Mouse (Mus musculus) spleen, adult 12 weeks (tissue): Measurements from ENCODE around the gene Pgm5.

ENCODE experiments used
- DNase-seq: peaks from one replicate; pipeline ENCODE4 v3.0.0; 2022; ENCODE audit warnings: low spot score

The Pgm5 gene

DNA sequence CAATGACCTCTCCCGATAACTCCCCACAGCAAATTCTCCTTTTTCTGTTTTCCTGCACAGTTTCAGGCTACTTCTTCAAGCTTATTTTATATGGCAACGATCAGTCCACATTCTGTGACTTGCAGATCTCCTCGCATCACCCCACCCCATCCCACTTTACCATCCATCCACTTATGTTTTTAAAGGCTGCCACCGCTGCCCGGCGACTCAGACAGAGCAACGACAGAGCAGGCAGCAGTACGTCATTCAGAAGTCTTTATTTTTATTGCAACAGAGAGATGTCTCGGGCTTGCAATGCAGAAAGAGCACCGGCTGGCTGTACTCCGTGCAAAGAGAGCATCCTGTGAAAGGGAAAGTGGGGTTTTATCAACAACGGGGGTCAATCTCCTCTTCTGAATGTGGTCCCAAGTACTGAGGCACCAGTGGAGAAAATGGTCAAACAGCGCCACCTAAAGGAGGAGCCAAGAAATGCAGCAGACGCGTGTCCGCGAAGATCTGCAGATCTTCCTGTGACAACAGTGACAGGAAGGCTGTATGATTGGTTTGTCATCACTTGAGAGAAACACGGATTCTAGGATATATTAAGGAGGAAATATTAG lies 9.5 kb upstream of the Pgm5 start:
- peak; percentile 36 for DNase-seq

DNA sequence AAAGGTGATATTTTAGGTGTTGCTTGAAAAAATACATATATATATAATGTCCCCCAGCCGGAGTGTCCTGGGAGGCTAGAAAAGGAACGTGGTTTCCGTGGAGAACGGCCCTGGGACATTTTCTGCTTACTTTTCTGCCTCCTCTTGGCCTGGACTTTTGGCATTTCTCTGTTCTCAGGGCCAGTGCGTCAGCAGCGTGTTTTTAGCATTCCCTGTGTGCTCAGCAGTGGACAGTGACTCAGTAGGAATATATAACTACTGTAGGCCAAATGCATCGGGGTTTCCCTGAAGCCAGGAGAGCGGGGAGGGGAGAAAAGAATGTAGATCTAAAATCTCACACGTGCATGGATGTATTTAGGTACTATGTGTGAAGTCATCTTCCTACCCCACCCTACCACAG lies 3.8 kb upstream of the Pgm5 start:
- DNase-seq: no peak

DNA sequence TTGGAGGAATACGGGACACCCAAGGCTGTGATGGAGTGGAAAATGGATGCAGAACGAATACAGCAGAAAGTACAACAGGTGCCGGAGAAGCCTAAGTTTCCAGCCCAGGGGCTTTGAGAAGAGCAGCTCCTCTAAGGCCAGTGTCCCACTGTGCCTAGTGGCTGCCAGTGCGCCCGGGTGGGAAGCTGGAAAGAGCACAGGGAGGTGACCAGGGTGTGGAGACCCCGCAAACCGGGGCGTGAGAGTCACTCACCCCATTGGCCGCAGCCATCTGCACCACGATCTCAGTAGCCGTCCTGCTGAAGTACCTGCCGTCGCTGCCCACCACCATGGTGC lies 411 bp downstream of the Pgm5 start:
- DNase-seq: no peak

DNA sequence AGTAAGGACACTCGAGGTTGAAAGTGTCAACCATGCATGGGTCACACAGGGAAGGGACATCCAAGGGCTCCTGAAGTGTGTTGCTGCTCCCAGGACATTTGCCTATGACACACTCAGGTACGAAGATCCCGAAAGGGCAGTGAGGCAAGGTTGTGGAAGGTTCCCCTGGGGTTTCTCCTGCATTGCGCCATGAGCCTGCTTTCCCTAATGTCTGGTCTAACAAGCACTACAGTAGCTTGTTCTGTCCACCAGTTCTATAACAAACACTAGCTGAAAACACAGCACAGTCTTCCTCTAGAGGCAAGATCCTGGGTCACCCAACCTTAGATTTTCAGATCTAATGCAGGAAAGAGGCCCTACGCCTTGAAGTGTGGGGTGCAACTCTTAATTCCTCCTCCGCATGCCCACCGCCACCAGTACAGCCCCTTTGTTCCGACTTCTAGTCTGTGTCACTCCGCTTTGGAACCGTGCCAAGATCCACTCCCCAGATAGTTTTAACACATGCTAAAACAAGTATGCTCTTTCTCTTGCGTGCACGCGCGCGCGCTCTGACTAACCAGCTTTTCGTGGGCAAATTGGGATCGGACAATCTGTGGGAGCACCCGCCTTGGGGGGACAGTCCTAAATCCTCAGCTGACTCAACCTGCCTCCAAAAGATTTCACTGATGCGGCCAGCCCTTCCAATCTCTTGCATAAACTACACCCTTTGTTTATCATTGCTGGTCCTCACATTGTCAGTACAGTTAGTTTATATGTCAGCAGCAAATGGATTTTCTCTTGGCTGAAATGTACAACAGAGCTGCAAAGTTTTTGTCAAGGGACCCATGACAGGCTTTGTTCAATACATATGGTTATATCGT lies 10.0 kb downstream of the Pgm5 start:
- DNase-seq: no peak

DNA sequence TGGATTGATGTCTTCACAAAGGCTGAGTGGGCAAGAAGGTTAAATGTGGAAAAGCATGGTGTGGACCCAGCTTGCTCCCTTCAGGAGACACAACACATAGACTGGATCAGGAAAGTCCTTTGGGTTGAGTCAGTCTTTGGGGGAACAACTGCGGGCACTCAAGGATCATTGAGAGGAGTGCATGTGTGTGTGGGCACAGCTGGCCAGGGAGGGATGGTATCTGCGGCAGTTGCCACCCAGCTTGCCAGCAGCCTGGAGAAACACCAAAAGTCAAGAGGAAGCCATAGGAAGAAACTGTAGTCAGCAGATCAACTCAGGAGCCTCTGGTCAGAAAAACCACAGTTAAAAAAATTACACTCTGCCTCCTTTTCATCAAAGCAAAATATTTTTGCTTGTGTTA lies 12.8 kb downstream of the Pgm5 start:
- DNase-seq: no peak

DNA sequence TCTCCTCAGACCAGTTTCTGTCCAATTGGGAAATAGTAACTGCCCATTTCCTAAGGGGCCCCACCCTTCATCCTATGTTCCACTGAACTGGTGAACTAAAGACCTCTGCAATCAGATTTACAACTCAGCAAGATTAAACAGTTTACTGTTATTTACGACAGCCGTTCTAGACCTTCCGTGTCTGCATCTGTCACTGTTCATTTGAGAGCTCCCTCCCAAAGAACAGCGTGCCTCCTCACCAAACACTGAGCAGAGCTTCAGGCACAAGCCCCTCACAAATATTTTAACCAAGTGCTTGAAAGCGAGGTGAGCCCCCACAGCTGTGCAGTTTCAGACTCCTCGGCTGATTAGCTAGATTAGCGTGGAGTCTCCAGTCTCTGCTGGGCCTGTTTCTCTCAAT lies 13.3 kb downstream of the Pgm5 start:
- no peak for DNase-seq

DNA sequence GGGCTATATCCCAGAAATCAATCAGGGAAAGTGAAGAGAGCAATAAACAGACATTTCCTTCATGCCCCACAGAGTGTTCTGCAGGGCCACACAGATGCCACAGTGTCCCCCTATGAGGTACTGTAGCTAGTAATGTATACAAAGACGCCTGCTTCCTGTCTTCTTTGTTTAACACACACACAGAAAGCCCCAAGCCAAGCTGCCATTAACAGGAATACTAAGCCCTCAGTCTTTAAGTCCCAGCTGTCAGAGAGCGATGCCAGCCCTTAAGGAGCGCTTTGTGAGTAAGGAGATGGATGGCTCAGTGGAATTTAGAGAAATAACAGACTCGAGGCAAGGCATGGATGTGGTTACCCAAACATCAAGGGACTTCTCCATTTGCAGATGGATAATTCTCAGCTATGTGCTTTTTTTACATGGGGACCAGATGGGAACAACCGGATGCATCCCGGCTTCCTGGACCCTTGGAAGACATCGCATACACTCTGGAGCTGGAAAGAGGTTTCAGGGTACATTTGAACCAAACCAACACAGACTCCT lies 16.6 kb downstream of the Pgm5 start:
- no peak for DNase-seq

DNA sequence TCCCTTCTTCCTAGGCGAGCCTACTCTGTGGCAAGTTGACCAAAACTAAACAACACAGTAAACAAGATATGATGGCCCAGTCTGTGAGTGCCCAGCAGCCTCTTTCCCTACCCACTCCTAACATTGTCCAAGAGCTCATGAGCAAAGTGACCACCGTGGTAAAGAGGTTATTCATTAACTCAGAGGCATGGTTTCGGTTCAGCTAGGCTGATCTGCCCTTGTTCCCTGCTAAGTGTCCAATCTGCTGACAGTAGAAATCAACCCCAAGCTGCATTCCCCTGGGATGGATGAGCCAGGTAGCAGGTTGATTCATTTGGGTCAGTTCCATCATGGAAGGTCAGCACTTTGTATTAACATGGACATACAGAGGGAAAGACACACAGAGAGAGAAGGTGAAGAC lies 19.6 kb downstream of the Pgm5 start:
- DNase-seq: no peak

DNA sequence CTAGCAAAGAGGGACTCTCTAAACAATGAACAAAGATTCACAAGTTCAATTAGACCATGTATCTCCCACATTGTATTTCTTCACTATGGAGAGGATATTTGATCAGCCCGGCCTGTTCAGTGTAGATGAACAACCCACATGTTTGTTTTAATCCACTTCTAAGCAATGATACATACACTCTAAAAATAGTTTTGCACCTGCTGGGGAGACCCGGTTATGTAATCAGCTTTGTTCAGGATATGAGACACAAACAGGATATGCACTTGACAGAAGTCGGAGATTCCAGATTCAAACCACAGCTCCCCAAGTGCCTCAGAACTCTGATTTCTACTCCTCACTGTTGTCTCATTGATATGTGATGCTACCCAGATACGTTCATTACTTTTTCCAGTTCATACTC lies 37.1 kb downstream of the Pgm5 start:
- DNase-seq: no peak

DNA sequence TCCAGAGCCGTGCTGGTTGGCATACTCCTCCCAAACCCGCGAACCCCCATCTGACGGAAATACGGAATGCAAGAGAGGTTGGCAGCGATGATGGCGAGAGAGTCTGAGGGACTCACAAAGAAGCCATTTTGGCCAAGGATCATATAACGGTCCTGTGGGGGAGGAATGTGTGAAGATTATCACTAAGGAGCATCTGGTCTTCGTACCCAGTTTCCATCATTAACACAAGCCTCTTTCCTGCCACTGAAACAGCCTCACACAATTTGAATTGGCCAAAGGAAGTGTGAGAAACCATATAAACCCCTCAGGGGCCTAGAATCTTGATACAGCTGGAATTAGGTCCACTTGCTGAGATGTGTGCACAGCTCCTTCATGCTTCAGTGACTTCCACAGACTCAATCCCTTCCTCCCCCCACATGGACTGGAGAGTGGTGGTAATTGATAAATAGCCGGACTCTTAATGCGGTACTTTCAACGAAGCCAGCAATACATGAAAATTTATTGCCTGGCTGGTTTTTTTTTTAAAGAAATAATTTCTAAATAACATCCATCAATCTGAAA lies 45.9 kb downstream of the Pgm5 start:
- no peak for DNase-seq

DNA sequence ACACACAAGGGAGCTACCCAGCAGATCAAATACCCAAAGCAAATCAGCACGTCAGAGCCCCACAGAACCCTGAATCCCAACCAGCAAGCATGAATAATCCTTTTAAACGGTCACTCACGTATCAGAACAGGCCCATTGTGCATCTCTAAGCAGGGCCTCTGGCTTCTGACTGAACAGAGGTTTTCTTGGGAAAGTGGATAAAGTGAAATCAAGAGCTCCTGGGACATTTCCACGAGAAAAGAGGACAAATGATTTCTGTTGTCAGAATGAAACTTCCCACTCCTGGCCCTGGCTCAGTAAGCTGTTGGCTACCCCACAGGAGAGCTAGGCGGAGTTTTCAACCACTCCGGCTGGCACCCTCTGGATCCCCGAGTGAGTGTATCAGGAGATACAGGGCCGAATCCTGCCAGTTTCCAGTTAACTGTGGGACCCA lies 48.8 kb downstream of the Pgm5 start:
- no peak for DNase-seq

DNA sequence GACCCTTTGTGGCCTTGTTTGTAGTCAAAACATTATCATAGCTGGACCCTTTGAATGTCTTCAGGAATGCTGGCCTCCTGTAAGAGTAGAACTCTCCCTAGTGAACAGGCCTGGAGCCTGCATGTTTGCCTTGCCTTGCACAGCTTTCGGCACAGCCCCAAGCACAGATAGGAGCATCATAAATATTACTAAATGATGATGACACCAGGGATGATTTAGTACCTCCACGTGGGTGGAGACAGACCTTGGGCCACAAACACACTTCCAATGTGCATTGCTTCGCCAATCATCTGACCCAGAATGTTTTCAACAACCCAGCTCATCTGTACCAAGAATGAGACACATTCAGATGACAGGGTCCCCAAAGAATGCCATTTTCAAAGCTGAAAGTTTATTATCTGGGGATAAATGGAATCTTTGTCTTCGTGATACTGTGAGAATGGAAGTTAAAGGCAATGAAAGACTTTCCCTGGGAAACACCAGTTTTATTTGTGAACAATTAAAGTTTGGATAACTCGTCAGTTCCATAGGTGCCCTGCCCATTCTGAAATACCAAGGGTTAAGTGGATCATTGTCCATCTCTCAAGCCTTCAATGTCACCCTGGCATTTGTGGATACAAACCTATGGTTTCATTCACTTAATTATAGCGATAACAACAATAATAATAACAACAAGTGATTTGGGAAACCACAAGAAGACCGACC lies 49.4 kb downstream of the Pgm5 start:
- no peak for DNase-seq

DNA sequence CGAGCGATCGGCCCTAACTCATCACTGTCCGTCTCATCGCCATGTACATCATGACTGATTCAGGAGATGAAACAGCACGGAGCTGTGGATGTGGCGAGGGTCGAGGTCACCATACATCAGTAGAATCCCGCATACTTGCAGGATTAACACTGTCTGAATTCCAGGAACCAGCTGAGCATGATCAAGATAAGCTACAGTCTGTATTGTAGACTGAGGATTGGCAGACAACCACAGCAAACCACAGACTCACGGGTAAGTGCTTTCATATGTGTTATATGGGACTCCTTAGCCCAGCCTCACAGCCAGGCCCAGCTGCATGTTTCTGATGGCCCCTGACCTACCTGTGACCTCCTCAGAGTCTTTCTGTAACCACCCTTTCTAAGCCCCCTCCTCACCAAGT lies 50.2 kb downstream of the Pgm5 start:
- DNase-seq: no peak

DNA sequence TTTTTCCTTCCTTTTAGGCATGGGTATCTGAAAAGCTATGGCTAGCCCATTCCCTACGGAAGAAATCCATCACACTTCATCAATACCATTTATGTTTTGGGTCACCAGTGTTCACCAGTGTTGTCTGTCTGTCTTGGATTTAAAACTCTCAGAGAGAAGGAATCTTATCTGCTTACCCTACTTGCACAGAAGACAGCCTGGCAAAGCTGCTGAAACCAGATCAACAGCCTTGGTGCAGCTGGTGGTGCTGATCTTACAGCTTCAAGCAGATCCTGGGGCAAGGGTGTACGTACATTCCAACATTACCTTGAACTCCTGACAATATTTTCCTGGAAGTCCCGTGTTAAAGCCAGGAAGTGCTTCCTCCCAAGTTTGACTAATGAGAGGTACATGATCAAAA lies 55.6 kb downstream of the Pgm5 start:
- DNase-seq: no peak

DNA sequence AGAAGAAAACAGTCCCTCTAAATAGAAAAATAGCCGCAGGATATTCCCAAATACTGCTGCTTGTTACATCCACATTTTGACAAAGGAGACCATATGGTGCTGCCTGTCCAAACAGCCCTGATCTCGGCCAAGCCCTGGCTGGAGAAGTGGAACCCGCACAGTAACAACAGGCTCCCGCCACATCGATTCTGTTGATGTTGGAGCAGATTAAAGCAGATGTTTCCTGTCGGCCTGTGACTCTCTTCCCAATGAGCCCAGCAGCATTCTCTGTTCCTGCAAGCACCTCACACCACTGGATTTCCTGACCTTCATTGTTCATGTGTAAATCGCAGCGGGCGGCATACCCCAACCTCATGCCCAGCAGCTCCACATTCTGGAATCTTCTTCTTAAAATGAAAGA lies 64.0 kb downstream of the Pgm5 start:
- no peak for DNase-seq

DNA sequence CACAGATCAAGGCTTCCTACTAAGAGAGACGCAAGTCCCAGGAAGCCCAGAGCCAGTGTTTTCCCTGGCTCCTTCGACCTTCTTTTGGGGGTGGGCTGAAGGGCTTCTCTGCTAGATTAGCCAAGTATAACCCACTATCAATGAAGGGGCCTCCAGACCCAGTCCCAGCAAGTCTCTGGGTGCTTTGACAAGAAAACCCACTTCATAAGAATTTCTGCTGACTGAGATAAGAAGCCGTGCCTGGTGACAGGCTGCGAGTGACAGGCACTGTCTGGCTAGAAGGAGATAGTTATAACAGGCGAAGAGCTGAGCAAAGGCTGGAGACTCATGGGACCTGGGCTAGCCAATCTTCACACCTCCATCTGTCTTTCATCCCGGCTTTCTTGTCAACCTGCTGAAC lies 67.3 kb downstream of the Pgm5 start:
- DNase-seq: no peak

DNA sequence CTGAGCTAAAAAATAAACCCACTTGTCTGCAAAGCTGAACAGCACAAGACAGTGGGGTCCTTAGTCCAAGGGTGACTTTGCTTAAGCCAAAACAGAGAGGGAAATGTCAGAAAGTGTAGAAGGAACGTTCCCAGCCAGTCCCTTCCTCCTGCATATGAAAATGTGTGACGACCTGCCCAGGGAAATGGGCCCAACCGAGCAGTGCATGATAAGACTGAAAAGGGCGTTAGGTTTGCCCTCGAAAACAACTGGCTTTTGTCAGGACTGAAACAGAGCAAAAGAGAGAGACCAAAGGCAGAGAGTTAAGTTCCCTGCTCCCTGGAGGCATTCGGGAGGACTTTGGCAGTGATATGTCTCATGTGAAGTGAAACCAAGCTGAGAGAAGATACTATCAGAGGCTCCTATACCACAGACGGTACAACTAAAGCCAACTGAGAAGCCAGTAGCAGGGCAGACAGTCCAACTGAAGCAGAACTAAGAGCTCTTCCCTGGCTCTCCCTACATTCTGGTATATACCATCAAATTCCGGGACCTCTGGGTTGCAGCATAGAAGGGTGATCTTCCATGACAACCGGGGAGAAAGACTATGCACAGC lies 68.0 kb downstream of the Pgm5 start:
- DNase-seq: no peak

DNA sequence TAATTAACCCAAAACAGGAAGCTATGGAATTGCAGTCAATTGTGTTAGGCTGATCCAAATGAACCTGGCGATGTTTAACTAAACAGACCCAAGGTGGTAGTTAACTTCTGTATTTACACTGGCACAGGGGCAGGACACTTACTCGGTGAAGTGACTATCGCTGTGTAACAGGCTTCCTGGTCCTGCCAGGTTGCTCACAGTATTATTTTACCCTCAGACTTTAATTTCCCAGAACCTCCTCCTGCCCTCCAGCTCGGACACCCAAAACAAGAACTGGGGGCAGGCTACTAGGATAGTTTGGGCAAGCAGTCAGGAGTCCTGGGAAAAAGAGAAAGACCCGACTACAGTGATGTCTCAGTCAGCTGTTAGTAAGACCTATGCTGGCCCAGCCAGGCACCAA lies 68.8 kb downstream of the Pgm5 start:
- DNase-seq: no peak

DNA sequence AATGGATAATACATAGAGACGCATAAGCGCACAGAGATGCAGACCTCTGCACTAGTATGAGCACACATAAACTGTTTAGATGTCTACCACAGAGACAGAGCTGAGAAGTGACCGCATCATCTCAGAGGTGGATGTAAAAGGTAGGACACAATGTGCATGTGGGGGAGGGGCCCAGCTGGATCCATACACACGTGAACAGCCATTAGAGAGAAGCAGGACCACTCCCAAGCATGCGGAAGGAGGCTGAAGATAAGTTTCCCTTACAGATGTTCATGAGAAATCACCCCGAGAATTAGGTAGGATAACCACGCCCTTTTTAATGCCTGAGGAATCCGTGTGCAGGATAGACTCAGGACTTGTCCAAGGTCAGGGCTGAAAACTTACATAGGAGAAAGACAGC lies 75.8 kb downstream of the Pgm5 start:
- no peak for DNase-seq

DNA sequence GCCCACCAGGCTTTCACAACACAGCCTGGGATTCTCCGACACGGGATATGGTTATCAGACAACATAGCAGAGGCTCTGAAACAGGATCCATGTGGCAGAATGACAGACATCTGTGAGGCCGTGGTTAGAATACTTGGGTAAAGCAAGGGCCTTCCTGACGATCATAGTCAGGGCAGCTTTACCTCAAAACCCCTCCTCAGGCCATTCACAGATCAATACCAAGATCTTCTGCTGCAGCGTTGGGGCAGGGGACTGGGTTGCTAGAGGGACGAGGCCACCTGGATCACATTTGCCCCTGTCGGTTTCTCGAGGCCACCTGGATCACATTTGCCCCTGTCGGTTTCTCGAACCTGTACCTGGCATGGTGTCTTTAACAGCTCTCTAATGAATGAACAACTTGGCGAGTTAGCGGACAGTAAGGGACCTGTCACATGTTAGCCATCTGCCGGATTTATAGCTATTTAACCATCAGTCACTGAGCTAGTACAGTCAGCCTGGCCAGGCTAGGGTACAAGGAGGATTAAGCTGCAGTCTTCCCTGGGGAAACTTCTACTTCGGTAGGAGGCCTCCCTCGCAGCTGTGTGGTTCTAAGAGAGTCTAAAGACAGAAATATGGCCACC lies 76.5 kb downstream of the Pgm5 start:
- DNase-seq: no peak

DNA sequence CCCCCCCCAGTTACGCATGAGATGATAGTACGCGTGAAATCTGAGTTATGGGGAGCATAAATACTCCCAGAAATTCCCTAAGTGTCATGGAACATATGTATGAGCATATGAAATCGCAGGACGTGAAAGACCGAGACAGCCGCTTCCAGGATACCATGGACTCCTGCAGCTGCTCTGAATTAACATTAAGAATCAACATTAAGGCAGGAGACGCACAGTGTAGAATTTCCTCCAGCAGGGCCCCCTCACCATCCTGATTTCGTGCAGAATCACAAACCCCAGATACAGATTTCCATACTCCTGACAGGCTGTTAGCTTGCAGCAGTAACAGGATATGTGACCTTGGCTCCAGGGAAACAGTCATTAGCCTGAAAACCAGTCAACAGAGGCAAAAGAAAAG lies 77.9 kb downstream of the Pgm5 start:
- no peak for DNase-seq

DNA sequence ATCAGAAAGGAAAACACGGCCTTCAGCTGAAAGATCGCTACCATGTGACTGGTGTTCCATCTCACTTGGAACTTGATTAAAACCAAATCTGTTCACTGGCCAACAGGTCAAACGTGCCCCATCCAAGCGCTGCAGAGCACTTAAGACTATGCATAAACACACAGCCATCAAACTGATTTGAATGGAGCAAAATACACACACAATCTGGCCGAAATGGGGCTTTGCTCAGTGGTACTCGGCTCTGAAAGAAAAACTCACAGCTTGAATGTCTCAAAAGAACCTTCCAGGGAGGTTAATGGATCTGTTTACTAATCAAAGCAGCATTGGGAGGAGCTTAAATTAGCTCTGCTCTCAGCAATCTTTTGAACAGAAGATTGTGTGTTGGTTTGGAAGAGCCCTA lies 81.7 kb downstream of the Pgm5 start:
- DNase-seq: no peak
